Mouse (Mus musculus): Measurements from ENCODE around the gene Rbms3.

GRCm38 (mm10) chr9:116737786-116738185, 891.9 kb downstream of the Rbms3 start:
- TF ChIP-seq CTCF (IDR thresholded peaks at IDR 0.05; ENCODE audit: control insufficient read depth, insufficient read depth, low read length) (no peak), POLR2A (IDR thresholded peaks at IDR 0.05; ENCODE audit: borderline replicate concordance, control insufficient read depth, low read depth, low read length) (no peak)

All from bone marrow, adult 2 months (tissue).